Mouse (Mus musculus): Measurements from ENCODE around the gene Tanc1. TPM values are rescaled to one million over a fixed set of nuclear protein-coding genes. Genes with fewer than 3 reads are reported as not detected.

Gene Tanc1
- polyA plus RNA-seq, 1 experiment from 2014 or later, result 27.7 TPM

- H3K27ac ChIP-seq, result no peak overlapping the region
- no peak overlapping the region for H3K4me3 ChIP-seq
- H3K9me3 ChIP-seq, result no peaks in the 10 kb centered on the region
- peaks cover 37% of the 10 kb centered on the region for H3K36me3 ChIP-seq (replicated peaks)
- DNase-seq (ENCODE audit: extremely low spot score, low spot score), result no peak
- 91% methylated on average over 12 of the region's 12 CpGs for WGBS
- H3K27me3 ChIP-seq (ENCODE audit: poor library complexity, severe bottlenecking), result no peaks in the 10 kb centered on the region
- H3K4me1 ChIP-seq, result peaks cover 24% of the 10 kb centered on the region
Measured at GRCm38 (mm10) chr2:59783832-59784627, 172.2 kb downstream of the Tanc1 start.

DNA sequence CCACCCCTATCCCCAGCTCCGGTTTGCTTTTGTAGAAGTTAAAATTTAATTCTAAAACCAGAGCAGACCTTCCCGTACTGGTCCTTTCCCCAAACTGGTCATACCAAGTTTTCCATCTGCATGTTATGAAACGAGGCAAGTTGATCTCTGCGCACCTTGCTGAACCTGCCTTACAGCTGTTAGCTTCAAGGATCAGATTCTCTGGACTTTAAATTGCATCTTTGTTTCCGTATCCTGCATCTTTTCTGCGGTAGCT is 172.7 kb downstream of the Tanc1 start:
- Histone ChIP-seq H3K27ac (no peak overlapping the region), H3K4me3 (no peak overlapping the region), H3K9me3 (no peaks in the 10 kb centered on the region), H3K4me1 (peaks cover 26% of the 10 kb centered on the region), H3K36me3 (replicated peaks) (peaks cover 34% of the 10 kb centered on the region), H3K27me3 (ENCODE audit: poor library complexity, severe bottlenecking) (no peaks in the 10 kb centered on the region)
- WGBS, result 90% methylated on average over 6 of the region's 6 CpGs
- no peak for DNase-seq (ENCODE audit: extremely low spot score, low spot score)

GRCm38 (mm10) chr2:59785597-59785996 is 173.8 kb downstream of the Tanc1 start:
- no peaks in the 10 kb centered on the region for H3K9me3 ChIP-seq
- no peak overlapping the region for H3K27ac ChIP-seq
- no peak for DNase-seq (ENCODE audit: extremely low spot score, low spot score)
- peaks cover 26% of the 10 kb centered on the region for H3K4me1 ChIP-seq
- no peaks in the 10 kb centered on the region for H3K27me3 ChIP-seq (ENCODE audit: poor library complexity, severe bottlenecking)
- H3K36me3 ChIP-seq (replicated peaks), result peaks cover 32% of the 10 kb centered on the region
- H3K4me3 ChIP-seq, result no peak overlapping the region
- 89% methylated on average over 13 of the region's 13 CpGs for WGBS

- Histone ChIP-seq H3K4me3 (no peak overlapping the region), H3K27me3 (ENCODE audit: poor library complexity, severe bottlenecking) (no peaks in the 10 kb centered on the region), H3K27ac (peak overlapping the region; percentile 30; the same call in 1 of the 2 replicates), H3K9me3 (no peaks in the 10 kb centered on the region), H3K4me1 (peaks cover 15% of the 10 kb centered on the region), H3K36me3 (replicated peaks) (peaks cover 58% of the 10 kb centered on the region)
- DNase-seq (ENCODE audit: extremely low spot score, low spot score), result no peak
- WGBS, result 80% methylated on average over 7 of the region's 7 CpGs
Measured at GRCm38 (mm10) chr2:59788704-59789500, 177.1 kb downstream of the Tanc1 start.

DNA sequence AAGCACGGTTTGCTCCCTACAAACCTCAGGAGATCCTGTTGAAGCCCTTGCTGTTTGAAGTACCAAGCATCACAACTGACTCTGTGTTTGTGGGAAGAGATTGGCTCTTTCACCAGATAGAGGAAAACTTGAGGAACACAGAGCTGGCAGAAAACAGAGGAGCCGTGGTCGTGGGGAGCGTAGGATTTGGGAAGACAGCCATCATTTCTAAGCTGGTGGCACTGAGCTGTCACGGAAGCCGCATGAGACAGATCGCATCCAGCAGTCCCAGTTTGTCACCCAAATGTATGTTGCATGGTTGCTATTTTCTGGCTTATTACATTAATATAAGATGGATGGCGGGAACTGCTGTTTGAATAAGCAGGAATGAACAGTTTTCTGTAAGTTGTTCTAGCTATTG is 179.8 kb downstream of the Tanc1 start:
- Histone ChIP-seq H3K4me1 (peaks cover 12% of the 10 kb centered on the region), H3K4me3 (no peak overlapping the region), H3K27me3 (ENCODE audit: poor library complexity, severe bottlenecking) (no peaks in the 10 kb centered on the region), H3K36me3 (replicated peaks) (peaks cover 71% of the 10 kb centered on the region), H3K27ac (no peak overlapping the region), H3K9me3 (no peaks in the 10 kb centered on the region)
- no peak for DNase-seq (ENCODE audit: extremely low spot score, low spot score)
- 97% methylated on average over 8 of the region's 8 CpGs for WGBS

GRCm38 (mm10) chr2:59793337-59793736 is 181.5 kb downstream of the Tanc1 start:
- Histone ChIP-seq H3K27ac (no peak overlapping the region), H3K4me3 (no peak overlapping the region), H3K9me3 (no peaks in the 10 kb centered on the region), H3K36me3 (replicated peaks) (peaks cover 61% of the 10 kb centered on the region), H3K27me3 (ENCODE audit: poor library complexity, severe bottlenecking) (no peaks in the 10 kb centered on the region), H3K4me1 (peaks cover 9% of the 10 kb centered on the region)
- no peak for DNase-seq (ENCODE audit: extremely low spot score, low spot score)
- 88% methylated on average over 9 of the region's 9 CpGs for WGBS

DNA sequence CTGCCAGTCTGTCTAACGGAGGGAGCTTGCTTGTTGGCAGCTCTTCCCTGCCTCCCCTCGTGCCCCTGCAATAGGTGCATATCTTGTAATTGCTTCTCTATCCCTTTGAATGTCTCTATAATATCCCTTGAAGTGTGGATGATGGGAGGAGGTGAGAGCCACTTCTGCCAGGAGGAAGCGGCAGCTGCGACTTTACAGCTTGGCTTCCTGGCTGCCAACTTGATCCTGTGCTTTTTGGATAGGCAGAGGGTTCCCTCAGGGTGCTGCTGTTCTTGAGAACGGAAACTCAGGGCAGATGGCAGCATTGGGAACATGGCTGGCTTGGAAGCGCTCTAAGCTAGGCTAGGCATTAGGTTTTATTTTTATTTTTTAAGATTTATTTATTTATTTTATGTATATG is 183.0 kb downstream of the Tanc1 start:
- Histone ChIP-seq H3K4me3 (no peak overlapping the region), H3K27ac (no peak overlapping the region), H3K4me1 (peaks cover 10% of the 10 kb centered on the region), H3K36me3 (replicated peaks) (peaks cover 74% of the 10 kb centered on the region), H3K27me3 (ENCODE audit: poor library complexity, severe bottlenecking) (no peaks in the 10 kb centered on the region), H3K9me3 (no peaks in the 10 kb centered on the region)
- DNase-seq (ENCODE audit: extremely low spot score, low spot score), result no peak
- 95% methylated on average over 6 of the region's 6 CpGs for WGBS

DNA sequence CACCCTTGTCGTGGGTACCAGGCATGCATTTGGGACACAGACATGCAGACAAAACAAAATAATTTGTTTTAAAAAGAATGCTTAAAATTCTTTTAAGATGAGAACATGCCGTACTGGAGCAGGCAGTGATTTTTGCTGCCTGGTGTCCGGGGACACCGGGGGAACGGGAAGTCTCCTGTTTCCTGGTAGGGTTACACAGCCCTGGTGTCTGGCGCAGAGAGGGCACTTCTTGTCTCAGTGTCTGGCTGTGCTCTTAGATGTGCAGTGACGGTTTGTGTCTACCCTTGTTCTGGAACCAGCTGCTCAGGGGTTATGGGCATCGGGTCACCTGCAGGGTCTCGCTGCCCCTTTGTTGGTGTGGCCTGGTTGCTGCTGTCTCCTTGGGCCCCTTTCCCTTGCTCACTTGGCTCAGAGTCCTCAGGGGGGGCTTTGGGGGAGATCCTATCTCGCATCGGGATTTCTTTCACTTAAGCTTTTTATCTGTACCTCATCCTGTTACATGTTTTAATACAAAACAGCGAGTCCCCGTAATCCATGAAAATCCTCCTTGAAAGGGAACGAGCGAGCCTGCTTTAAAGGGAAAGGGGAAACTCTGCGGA is 187.2 kb downstream of the Tanc1 start:
- peak overlapping the region; percentile 40; the same call in 1 of the 2 replicates for H3K27ac ChIP-seq
- no peaks in the 10 kb centered on the region for H3K9me3 ChIP-seq
- WGBS, result 67% methylated on average over 16 of the region's 16 CpGs
- no peaks in the 10 kb centered on the region for H3K27me3 ChIP-seq (ENCODE audit: poor library complexity, severe bottlenecking)
- H3K36me3 ChIP-seq (replicated peaks), result peaks cover 80% of the 10 kb centered on the region
- peaks cover 11% of the 10 kb centered on the region for H3K4me1 ChIP-seq
- H3K4me3 ChIP-seq, result no peak overlapping the region
- DNase-seq (ENCODE audit: extremely low spot score, low spot score), result no peak

- no peak overlapping the region for H3K4me3 ChIP-seq
- H3K27me3 ChIP-seq (ENCODE audit: poor library complexity, severe bottlenecking), result no peaks in the 10 kb centered on the region
- no peak for DNase-seq (ENCODE audit: extremely low spot score, low spot score)
- H3K9me3 ChIP-seq, result no peaks in the 10 kb centered on the region
- WGBS, result 85% methylated on average over 14 of the region's 14 CpGs
- H3K36me3 ChIP-seq (replicated peaks), result peaks cover 75% of the 10 kb centered on the region
- peaks cover 11% of the 10 kb centered on the region for H3K4me1 ChIP-seq
- H3K27ac ChIP-seq, result no peak overlapping the region
Measured at GRCm38 (mm10) chr2:59799572-59799971, 187.7 kb downstream of the Tanc1 start.

DNA sequence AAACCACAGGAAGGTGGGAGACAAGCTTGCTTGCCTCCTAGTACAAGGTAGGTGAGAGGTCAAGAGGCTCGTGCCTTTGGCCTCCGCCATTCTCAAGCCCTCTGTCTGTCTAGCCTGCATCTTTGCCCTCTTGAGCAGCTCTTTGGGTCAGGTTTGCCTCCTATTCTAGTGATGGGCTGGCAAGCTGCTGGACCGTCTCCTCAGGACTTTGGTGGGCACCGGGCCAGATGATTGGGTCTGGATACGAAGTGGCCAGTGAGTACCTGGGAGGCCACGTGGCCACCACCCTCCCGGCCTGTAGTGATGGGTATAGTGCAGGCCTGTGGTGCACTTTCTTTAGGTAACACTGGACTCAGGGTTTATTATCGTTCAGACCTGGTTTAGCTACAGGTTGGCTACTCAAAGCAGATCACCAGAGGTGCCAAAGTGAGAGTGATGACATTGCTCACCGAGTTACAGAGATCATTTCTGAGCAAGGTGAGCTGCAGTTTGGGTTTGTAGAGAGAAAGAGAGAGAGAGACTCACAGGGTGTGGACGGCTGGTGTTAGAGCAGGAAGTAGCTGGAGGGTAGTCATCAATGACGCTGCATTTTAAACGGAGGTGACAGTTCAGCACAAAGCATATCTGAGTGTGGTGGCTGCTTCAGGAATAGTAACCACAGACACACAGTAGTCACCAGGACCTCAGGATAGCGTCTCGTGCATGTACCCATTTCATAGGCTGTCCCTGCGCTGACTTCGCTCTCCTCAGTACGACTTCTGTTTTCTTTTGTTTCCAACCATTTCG is 188.8 kb downstream of the Tanc1 start:
- H3K9me3 ChIP-seq, result no peaks in the 10 kb centered on the region
- WGBS, result 94% methylated on average over 18 of the region's 18 CpGs
- no peaks in the 10 kb centered on the region for H3K27me3 ChIP-seq (ENCODE audit: poor library complexity, severe bottlenecking)
- no peak overlapping the region for H3K4me3 ChIP-seq
- no peak overlapping the region for H3K27ac ChIP-seq
- H3K4me1 ChIP-seq, result peaks cover 14% of the 10 kb centered on the region
- no peak for DNase-seq (ENCODE audit: extremely low spot score, low spot score)
- peaks cover 65% of the 10 kb centered on the region for H3K36me3 ChIP-seq (replicated peaks)

GRCm38 (mm10) chr2:59802722-59803387 is 191.0 kb downstream of the Tanc1 start:
- Histone ChIP-seq H3K27me3 (ENCODE audit: poor library complexity, severe bottlenecking) (no peaks in the 10 kb centered on the region), H3K9me3 (no peaks in the 10 kb centered on the region), H3K4me1 (peaks cover 21% of the 10 kb centered on the region), H3K27ac (no peak overlapping the region), H3K36me3 (replicated peaks) (peaks cover 74% of the 10 kb centered on the region), H3K4me3 (no peak overlapping the region)
- DNase-seq (ENCODE audit: extremely low spot score, low spot score), result no peak
- 90% methylated on average over 8 of the region's 8 CpGs for whole genome bisulfite sequencing

- Histone ChIP-seq H3K27ac (no peak overlapping the region), H3K9me3 (no peaks in the 10 kb centered on the region), H3K27me3 (ENCODE audit: poor library complexity, severe bottlenecking) (no peaks in the 10 kb centered on the region), H3K4me3 (no peak overlapping the region), H3K36me3 (replicated peaks) (peaks cover 68% of the 10 kb centered on the region), H3K4me1 (peaks cover 10% of the 10 kb centered on the region)
- 71% methylated on average over 2 of the region's 2 CpGs for WGBS
- DNase-seq (ENCODE audit: extremely low spot score, low spot score), result no peak
Measured at GRCm38 (mm10) chr2:59805595-59805994, 193.8 kb downstream of the Tanc1 start.
